15 mouse cellular contexts compared by ENCODE assay signal in the genomic region with DNA sequence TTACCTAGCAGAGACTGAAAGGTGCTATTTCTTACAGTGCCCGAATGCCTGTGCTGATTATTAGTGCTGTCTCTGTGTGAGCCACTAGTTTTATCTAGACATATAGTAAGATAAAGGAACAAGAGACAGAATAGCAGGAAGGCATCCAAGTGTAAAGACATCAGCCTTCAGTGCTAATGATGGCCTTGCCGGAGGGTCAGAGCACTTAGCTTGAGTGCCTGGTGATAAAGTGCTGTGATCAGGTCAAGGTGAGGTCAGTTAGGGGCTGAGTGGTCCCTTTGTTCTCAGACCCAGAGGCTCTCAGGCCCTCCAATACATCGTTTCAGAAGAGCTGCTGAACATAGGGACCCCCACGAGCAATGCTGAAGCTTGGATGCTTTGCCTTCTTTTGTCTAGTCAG.
DNase-seq lines count a peak whose midpoint lies in the region; ATAC-seq and TF ChIP-seq lines count a peak whose summit lies in the region.
"Had no signal": no experiment of that assay in that cellular context is flagged by ENCODE, and none has a peak within 500 bp of the region (broad histone marks: within the 10 kb centered on the region; RNA-seq: fewer than 3 reads in every experiment).

No protein-coding gene starts in this region.

- H3K4me1 ChIP-seq in hindbrain, embryonic 11.5 days (replicated peaks; ENCODE audit: control insufficient read depth, insufficient read depth, low read length), result no peaks in the 10 kb centered on the region
- no peaks in the 10 kb centered on the region for H3K4me1 ChIP-seq in hindbrain, postnatal 0 days (ENCODE audit: insufficient read depth, low read length)
- peaks cover 5% of the 10 kb centered on the region for H3K4me1 ChIP-seq in hindbrain, embryonic 12.5 days
- peaks cover 6% of the 10 kb centered on the region; the same call in 1 of the 2 replicates for H3K4me1 ChIP-seq in neural tube, embryonic 15.5 days

- H3K27me3 ChIP-seq in hindbrain, embryonic 11.5 days (ENCODE audit: control insufficient read depth, insufficient read depth, low read length), result no peaks in the 10 kb centered on the region
- no peaks in the 10 kb centered on the region for H3K27me3 ChIP-seq in hindbrain, postnatal 0 days (ENCODE audit: insufficient read depth, low read length)
- no peaks in the 10 kb centered on the region for H3K27me3 ChIP-seq in hindbrain, embryonic 12.5 days
- H3K27me3 ChIP-seq in neural tube, embryonic 15.5 days (replicated peaks), result no peaks in the 10 kb centered on the region
- H3K27me3 ChIP-seq: CH12.LX; liver, embryonic 12.5 days had no signal

- DNase-seq in hindbrain, embryonic 11.5 days (ENCODE audit: low spot score), result peak; percentile 29
- DNase-seq in hindbrain, postnatal 0 days (ENCODE audit: low spot score), result no peak
- peak; percentile 80 for DNase-seq in embryo, embryonic 10.5 days (ENCODE audit: low spot score)
- DNase-seq in layer of hippocampus, postnatal 25 days (ENCODE audit: extremely low spot score in 1 of 2, low spot score in 1 of 2), result no peak
- no peak for DNase-seq in right cerebral cortex, postnatal 14 days
- no peak for DNase-seq in cerebellum, adult 8-10 months
- DNase-seq: adrenal gland, adult 8-10 months; cerebellum, adult 2 months; kidney, adult 9 months; right cerebral cortex, postnatal 4 days had no signal

- H3K4me3 ChIP-seq in hindbrain, embryonic 11.5 days (ENCODE audit: low read depth, low read length), result no peak overlapping the region
- H3K4me3 ChIP-seq in hindbrain, postnatal 0 days (ENCODE audit: low read length), result no peak overlapping the region
- no peak overlapping the region for H3K4me3 ChIP-seq in hindbrain, embryonic 12.5 days
- H3K4me3 ChIP-seq in neural tube, embryonic 15.5 days (replicated peaks), result no peak overlapping the region
- H3K4me3 ChIP-seq: left cerebral cortex, adult 2 months; liver, embryonic 12.5 days had no signal

- H3K9ac ChIP-seq in hindbrain, embryonic 11.5 days (ENCODE audit: low read depth, low read length), result no peak overlapping the region
- no peak overlapping the region for H3K9ac ChIP-seq in hindbrain, postnatal 0 days (replicated peaks; ENCODE audit: low read length)
- no peak overlapping the region for H3K9ac ChIP-seq in hindbrain, embryonic 12.5 days
- H3K9ac ChIP-seq in neural tube, embryonic 15.5 days (replicated peaks), result no peak overlapping the region
- H3K9ac ChIP-seq: liver, embryonic 12.5 days had no signal

- WGBS in hindbrain, embryonic 11.5 days, result 16% methylated on average over 4 of the region's 4 CpGs
- 12% methylated on average over 4 of the region's 4 CpGs for WGBS in hindbrain, postnatal 0 days
- 12% methylated on average over 4 of the region's 4 CpGs for WGBS in hindbrain, embryonic 12.5 days
- 12% methylated on average over 4 of the region's 4 CpGs for WGBS in neural tube, embryonic 15.5 days

- H3K27ac ChIP-seq in hindbrain, embryonic 11.5 days (ENCODE audit: low read depth, low read length), result peak overlapping the region; percentile 48; the same call in 1 of the 2 replicates
- no peak overlapping the region for H3K27ac ChIP-seq in hindbrain, postnatal 0 days
- H3K27ac ChIP-seq in hindbrain, embryonic 12.5 days, result no peak overlapping the region
- 0 out of 2 replicates have a peak overlapping the region, but pooled peaks have one; percentile 18 for H3K27ac ChIP-seq in neural tube, embryonic 15.5 days (replicated peaks)
- H3K27ac ChIP-seq: left cerebral cortex, adult 2 months; liver, embryonic 12.5 days had no signal

- H3K4me2 ChIP-seq in hindbrain, embryonic 11.5 days (replicated peaks; ENCODE audit: low read depth, low read length), result no peak overlapping the region
- no peak overlapping the region for H3K4me2 ChIP-seq in hindbrain, postnatal 0 days (ENCODE audit: low read depth, low read length)
- H3K4me2 ChIP-seq in hindbrain, embryonic 12.5 days (replicated peaks), result no peak overlapping the region
- H3K4me2 ChIP-seq in neural tube, embryonic 15.5 days, result no peak overlapping the region
- H3K4me2 ChIP-seq: liver, embryonic 12.5 days had no signal

- H3K9me3 ChIP-seq in hindbrain, embryonic 11.5 days (ENCODE audit: control insufficient read depth, low read length), result no peaks in the 10 kb centered on the region
- H3K9me3 ChIP-seq in hindbrain, postnatal 0 days (ENCODE audit: low read length), result no peaks in the 10 kb centered on the region
- no peaks in the 10 kb centered on the region for H3K9me3 ChIP-seq in hindbrain, embryonic 12.5 days (replicated peaks)
- H3K9me3 ChIP-seq in neural tube, embryonic 15.5 days (replicated peaks), result no peaks in the 10 kb centered on the region
- H3K9me3 ChIP-seq: liver, embryonic 12.5 days had no signal

- no peaks in the 10 kb centered on the region for H3K36me3 ChIP-seq in hindbrain, embryonic 11.5 days (ENCODE audit: control insufficient read depth, insufficient read depth, low read length)
- no peaks in the 10 kb centered on the region for H3K36me3 ChIP-seq in hindbrain, postnatal 0 days (ENCODE audit: insufficient read depth, low read length)
- H3K36me3 ChIP-seq in hindbrain, embryonic 12.5 days, result no peaks in the 10 kb centered on the region
- H3K36me3 ChIP-seq in neural tube, embryonic 15.5 days, result no peaks in the 10 kb centered on the region
- H3K36me3 ChIP-seq: liver, embryonic 12.5 days had no signal

- TF ChIP-seq CTCF in hindbrain, postnatal 0 days (IDR thresholded peaks at IDR 0.05; ENCODE audit: low read depth), result no peak

- peak; percentile 82 for ATAC-seq in hindbrain, embryonic 11.5 days (ENCODE audit: low FRiP score)
- ATAC-seq in hindbrain, postnatal 0 days, result no peak
- peak; percentile 52 for ATAC-seq in hindbrain, embryonic 12.5 days (ENCODE audit: low FRiP score)
- ATAC-seq in neural tube, embryonic 15.5 days (ENCODE audit: low FRiP score), result peak; percentile 45; the same call in 1 of the 2 replicates
- ATAC-seq: liver, embryonic 12.5 days had no signal

Comparison
In these comparisons a context has a peak if more than half of its experiments do, and no peak if none do; other contexts are left out.
1. DNase-seq: peak in hindbrain, embryonic 11.5 days (single experiment) and embryo, embryonic 10.5 days (single experiment); none in hindbrain, postnatal 0 days (single experiment), layer of hippocampus, postnatal 25 days (0 of 2), right cerebral cortex, postnatal 14 days (single experiment) and cerebellum, adult 8-10 months (single experiment).
2. H3K27ac ChIP-seq: peak in hindbrain, embryonic 11.5 days (single experiment) and neural tube, embryonic 15.5 days (single experiment); none in hindbrain, postnatal 0 days (single experiment) and hindbrain, embryonic 12.5 days (single experiment).